Mouse (Mus musculus): ENCODE results near the gene Zfp13.

Zfp13 gene

DNA sequence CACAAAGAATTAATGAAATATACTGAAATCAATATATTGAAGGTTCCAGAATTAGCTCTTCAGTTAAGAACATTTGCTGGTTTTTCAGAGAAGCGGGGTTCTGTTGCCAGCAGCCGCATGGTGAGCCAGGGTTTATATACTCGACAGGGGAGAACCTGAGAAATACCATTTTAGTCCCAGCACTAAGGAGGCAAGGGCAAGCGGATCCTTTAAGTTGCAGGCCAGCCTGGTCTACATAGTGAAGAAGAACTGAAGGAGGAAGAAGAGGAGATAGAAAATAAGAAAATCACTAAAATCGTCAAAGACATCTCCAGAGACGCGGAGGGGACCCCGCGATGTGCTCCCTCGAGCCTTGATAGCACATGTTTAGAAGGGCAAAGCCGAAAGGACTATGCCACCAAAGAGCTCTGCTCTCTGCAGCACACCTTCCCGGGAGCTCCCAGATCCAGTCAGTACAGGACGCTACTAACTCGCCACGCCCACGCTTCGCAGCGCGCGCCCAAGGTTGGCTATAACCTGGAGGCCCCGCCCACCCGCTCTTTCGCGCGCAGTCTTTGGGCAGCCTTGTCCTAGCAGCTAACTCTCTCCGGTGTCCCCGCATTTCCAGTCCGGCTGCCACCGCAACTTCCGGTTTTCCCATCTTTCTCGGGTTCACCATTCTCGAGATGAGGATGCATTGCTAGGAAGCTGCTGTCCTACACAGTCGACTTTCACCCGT is 6.9 kb downstream of the Zfp13 start:
- DNase-seq (ENCODE audit: low spot score) = peak; percentile 63

DNA sequence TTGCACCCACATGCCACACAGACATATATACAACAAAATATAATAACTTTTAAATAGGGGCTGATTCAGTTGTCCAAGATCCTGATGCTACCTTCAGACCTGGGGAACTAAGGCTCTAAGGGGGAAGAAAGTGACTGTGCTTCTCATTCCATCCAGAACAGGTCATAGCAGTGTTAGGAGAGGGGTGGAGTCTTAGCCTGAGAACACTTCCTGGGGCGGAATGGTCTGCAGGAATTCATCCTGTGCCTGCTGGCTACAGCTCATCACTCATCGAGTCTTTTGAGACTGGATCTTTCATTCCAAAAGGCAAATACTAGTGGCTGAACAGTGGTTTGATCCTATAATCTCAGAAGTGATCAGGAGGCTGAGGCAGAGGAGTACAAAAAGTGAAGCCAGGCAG is 12.0 kb downstream of the Zfp13 start:
- no peak for DNase-seq (ENCODE audit: low spot score)

DNA sequence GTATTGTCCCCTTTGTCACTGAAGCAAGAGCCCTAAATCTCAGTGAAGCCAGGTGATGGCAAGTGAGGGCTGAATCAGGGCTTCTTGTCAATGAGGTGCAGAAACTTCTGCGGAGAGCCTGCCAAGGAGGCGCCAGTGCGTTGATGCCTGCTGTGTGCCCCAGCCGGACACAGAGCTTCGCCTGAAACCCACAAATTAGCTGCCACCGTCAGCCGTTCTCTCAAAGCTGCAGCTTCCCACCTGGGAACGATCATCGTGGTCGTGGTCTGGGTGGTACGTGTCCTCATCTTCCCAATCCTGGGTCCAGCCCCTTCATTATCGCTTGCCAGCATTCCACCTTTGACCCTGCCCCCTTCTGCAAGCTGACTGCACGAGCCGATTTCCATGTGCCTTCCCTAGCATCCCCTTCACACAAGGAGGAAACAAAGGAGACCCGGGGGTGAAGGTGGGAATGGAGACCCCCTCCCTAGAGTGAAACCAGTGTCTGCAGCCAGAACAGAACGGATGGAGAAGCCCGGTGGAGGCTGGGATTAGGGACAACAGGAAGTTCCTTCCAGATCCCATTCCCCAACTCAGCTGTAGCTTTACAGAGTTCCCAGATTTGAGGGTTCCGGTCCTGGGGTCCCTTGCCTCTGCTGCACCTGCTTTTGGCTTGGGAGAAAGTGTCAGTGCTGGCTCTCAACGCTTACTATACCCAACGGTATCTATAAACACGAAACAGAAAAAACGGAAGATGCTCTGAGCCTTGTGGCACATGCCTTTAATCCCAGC is 13.4 kb downstream of the Zfp13 start:
- peak; percentile 74 for DNase-seq (ENCODE audit: low spot score)

DNA sequence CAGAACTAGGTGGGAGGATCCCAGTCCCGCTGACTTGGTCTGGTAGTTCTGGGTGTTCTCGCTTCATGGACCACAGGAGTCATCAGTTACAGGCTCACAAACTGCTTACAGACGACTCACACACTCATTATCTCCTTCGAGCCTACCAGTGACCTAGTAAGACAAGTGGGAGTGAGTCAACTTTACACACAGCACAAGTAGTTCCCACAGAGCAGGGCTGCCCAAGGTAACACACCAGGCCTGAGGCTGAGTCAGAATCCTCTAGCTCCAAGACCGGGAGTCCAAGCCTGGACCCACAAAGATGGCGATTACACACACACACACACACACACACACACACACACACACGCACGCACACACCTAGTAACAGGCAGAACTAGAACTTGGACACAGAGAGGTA is 14.5 kb downstream of the Zfp13 start:
- no peak for DNase-seq (ENCODE audit: low spot score)

DNA sequence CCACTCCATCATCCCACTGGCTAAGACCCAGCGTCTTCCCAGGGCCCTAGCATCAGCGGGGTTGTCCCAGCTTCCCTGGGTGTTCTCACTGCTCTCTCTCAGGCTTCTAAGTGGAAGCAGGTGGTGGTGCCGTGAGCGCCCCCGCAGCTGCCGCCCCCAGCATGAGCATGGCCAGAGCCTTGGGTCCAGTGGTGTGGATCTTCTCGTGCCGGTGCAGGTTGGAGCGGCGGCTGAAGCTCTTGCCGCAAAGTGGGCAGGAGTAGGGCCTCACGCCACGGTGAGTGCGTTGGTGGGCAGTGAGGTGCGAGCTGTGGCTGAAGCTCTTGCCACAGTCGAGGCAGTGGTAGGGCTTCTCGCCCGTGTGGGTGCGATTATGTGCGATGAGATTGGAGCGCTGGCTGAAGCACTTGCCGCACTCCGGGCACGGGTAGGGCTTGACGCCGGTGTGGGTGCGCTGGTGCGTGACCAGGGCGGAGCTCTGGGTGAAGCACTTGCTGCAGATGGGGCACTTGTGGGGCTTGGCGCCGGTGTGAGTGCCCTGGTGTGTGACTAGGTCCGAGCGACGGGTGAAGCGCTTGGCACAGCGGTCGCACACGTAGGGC is 23.2 kb downstream of the Zfp13 start:
- no peak for DNase-seq (ENCODE audit: low spot score)

DNA sequence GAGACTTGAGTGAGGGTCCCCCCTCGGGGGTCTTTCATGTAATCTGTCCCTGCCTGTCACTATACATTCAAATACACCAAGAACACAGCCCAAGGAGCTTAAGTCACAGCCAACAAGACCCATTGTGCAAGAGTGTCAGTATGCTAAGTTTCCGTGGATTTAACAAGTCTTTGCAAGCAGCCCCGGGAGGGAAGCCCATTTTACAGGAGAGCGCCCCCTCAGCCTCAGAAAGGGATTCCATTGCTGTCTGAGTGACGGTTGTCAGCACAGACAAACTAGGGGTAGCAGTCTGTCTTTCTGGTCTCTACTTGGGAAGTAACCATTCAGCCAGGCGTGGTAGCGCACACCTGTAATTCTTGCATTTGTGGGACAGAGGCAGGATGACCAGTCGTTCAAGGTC is 25.2 kb downstream of the Zfp13 start:
- no peak for DNase-seq (ENCODE audit: low spot score)

DNA sequence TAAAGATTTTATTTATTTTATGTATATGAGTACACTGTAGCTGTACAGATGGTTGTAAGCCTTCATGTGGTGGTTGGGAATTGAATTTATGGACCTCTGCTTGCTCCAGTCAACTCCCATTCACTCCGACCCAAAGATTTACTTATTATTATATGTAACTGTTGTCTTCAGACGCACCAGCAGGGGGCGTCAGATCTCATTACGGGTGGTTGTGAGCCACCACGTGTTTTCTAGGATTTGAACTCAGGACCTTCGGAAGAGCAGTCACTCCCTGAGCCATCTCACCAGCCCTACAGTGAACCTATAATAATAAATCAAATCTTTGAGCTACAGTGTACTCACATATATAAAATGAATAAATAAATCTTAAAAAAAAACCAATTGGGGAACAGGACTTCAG is 27.2 kb downstream of the Zfp13 start:
- no peak for DNase-seq (ENCODE audit: low spot score)

DNA sequence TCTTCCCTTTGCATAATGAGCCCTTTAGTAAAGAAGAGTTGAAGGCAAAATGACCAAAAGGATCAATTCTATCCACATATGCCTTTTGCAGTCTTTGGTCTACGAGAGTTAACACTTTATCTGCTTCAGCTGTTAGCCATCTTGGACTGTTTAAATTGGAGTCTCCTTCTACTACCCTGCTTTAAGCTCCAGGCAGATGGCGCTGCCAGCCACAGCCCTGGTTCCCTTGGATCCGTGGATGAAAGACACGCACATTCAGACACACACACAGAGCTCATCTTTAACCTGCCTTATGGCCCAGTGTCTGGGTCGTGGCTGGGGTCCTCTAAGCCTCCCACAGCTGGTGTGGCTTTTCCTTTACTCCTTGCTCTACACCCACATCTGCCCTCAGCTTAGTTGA is 28.2 kb downstream of the Zfp13 start:
- no peak for DNase-seq (ENCODE audit: low spot score)

DNA sequence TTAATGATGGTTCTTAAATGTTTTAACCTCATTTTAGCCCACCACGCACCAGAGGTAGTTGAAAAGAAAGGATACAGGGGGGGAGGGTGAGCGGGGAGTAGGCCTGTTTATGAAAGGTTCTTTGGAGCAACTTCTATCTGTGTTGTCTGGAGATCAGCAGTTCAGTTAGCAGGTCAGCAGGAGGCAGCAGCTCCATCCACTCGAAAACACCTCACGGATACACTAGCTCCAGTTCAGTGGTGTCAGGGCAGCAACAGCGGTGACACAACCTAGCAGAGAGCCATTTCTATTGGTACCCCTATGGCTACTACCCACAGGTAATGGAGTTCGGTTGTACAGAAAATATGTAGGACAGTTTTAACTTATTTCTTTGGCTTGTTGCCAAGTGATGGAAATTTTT is 29.3 kb downstream of the Zfp13 start:
- peak; percentile 74 for DNase-seq (ENCODE audit: low spot score)

DNA sequence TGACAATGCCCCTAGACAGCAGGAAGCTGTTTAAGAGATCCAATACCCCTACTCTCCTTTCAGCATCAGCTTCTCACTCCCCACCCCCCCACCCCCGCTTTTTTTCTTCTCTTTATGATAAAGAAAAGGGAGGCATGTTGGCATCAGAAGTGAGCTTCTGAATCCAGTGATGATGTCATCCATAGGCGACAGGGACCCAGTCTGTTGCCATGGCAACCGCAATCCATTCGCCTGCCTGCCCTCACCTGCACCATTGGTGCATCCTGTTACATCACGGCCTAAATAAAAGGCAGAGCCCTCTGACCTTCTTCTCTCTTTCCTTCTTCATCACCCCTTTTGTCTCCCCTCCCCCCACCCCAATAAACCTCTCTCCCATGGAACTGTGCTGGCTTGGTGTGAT is 30.9 kb downstream of the Zfp13 start:
- no peak for DNase-seq (ENCODE audit: low spot score)

DNA sequence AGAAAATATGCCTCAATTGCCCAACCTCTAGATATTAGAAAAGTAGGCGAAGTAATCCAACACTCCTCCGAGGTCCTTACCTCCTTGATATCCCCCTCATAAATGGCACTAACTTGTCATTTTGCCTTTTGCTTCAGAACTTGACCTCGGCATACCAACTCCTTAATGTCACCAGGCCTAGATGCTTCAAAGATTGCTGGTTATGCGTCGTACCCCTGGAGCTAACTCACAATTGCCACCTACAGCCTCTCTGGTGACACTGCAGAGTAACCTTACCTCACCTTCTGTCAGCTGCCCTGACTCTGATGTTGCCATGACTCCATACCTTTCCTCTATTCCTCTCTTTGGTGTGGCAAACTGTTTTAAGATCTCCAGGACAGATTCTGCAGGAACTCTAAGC is 32.5 kb downstream of the Zfp13 start:
- no peak for DNase-seq (ENCODE audit: low spot score)

DNA sequence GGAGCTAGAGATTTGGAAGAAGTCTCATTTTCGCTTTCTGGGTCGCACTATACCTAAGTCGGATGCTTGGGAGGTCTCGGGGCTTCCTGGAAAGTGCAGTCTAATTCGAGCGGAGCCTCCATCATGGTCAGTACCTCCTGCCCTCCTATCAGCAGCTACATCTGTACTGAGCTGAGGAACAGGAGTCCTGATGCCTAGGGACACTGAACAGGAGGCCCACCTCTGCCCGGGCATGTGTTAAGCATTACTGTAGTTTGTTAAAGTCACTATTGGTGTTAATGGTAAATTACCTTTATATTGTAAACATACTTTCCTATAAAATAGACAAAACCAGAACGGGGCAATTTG is 34.9 kb downstream of the Zfp13 start:
- no peak for DNase-seq (ENCODE audit: low spot score)

DNA sequence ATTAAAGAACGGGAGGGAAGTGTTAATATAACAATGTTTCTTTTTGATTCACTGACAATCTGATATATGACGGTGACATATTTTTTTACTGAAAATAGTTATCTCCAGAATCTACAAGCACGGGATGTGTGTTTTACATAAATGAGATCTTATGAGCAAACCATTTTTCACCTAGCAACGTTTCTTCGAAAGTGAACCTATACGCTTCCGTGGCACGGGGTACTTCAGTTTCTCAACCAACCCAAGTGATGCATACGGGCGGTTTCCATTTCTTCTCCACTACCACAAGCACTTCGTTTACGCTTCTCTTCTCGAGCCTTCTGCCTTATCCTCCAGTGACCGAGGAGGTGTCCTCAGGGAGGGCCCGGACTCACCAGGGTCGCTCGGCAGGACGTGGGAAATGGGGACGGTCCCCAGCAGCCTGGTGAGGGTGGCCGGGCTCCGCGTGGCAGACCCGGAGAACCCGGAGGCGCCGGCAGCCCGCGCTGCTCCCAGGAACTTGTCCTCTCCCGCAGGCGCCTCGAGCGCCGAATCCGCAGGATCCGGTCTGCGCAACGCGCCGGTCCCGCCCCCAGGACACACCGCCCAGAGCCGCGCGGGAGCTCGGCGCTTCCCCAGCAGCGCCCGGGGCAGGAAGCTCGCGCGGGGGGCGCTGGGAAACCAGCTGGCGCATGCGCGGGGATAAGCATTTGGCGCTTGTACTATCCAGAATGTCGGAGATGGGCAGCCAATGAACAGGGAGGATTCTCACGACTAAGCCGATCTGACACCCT is 35.5 kb downstream of the Zfp13 start, which contains the start of gene Zfp213:
Gene Zfp213 (minus strand): TSS at position 644 of the 773 bp plus-strand sequence.
- DNase-seq (ENCODE audit: low spot score) = peak; percentile 97

DNA sequence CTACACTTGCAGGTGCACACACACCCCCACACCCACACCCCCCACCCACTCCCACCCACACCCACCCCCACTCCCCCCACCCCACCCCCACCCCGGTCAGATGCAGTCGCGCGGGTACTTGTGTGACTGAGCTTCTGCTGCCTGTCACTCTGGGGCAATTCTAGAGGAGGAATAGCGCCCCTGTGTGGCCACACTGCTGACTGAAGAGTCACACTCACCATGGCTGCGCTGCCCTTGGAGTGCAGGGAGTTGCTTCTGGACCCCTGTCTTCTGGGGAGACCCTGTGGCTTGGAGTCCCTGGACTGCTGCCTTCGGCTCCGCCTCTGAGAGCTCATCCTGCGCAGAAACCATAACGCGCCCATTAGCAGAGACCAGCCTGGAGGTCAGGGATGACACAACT is 39.5 kb downstream of the Zfp13 start:
- no peak for DNase-seq (ENCODE audit: low spot score)

DNA sequence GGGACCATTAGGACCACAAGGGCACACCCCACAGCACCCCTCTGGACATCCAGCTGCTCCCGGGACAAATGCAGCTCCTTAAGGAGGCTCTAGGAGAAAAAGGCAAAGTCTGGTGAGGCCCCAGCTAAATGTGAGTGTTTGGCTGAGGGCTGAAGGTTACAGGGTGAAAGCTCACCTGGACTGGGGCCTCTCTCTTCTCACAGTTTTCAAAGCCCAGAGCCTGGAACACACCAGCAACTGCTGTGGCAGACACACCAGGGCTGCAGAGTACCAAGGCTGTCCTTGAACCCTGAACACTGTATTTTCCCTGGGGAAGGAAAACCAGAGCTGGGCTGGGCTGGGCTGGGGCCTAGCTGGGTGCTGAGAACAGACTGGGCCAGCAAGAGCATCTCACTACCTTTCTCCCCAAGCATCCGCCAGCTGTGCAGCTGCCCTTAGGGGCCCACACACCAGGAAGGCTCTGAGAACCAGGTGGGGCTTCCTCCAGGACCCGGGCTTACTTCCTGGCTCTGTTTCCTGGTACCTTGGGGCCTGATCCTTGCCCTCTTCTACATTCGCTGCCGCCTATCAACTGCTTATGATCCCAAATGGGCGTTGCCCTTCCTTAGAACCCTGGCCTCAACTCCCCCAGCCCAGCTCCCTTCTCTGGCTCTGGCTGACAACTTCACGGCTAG is 43.9 kb downstream of the Zfp13 start:
- no peak for DNase-seq (ENCODE audit: low spot score)

DNA sequence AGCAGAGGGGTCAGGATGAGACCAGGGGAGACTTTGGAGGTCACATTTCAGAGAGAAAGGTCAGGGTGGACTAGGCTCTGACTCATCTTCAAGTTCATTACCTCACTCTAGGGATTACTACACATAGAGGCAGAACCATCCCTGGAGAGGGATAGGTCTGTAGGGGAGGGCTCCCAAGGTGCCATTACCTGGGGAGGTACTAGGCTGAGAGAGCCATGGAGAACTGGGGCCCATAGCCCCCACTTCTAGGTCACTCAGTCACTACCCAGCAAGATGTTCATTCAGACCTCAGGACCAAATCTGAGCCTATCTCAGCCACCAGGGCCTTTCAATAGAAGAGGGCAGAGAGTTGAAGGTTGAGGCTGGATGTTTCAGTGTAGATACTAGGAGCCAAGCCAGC is 45.0 kb downstream of the Zfp13 start:
- no peak for DNase-seq (ENCODE audit: low spot score)

DNA sequence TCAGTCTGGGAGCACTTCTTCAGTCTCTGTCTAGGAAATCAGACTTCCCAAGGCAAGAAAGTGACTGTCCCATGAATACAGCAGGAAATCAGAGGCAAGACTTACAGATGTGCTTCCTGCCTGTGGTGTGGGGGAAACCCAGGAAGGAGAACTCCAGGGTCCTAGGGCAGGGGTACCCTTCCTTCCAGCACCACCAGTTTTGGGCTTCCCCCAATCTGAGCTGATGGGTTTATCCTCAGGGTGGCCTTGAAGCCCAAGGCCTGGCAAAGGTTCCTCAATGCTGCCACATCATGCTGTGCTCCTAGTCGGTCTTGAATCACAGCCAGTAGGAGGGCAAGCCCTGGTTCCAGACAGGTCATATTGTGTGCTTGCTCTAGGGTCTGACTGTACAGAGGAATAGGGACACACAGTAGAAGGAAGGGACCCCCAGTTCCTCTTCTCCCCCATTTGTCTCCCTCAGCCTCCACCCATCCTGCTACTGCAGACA is 45.6 kb downstream of the Zfp13 start:
- no peak for DNase-seq (ENCODE audit: low spot score)

DNA sequence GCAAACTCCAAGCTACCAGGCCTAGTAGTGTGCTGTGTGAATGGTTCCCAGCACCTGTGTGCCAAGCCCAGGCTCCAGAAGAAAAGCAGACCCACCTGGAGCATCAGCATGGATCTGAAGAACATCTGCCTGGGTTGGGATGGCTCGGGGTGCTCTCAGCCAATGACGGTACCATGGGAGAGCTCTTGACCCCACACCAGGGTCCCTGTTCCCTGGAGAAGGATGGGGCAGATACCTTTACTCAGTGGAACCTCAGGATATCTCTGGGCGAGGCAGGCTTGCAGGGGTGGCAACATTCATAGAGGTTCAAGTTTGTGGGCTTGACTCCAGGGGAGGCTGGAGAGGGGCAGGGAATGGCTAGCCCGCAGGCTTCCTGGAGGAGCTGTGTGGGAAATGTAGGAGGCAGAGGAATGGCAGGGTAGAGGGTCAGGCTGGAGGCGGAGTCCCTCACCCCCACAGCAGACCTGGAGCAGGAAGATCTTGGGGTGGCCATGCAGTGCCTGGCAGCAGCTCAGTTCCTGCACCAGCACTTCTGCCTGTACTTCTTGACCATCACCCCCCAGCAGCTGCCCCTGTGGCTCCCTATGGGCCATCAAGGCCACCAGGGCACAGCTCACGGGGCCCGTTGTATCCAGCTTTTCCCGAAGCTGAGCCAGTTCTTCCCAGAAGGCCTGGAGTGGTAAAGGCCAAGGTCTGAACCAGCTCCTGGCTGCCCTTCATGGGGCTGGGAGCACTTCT is 46.2 kb downstream of the Zfp13 start:
- no peak for DNase-seq (ENCODE audit: low spot score)

DNA sequence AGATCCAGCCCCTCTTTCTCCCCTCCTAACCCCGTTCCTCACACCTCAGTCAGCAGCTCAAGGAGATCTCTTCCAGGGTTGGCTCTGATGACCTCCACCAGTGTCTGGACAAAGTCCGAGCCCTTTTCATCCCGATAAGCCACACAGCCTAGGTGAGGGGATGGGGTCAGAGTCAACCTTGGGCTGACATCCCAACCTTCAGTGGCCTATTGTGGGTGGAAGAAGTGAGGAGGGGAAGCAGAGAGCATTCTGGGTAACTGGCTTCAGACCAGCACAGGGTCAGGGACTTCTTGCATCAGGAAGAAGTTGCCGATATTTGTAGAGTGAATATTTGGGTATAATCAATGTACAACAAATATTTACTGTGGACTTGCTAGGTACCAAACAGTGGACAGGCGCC is 47.3 kb downstream of the Zfp13 start:
- DNase-seq (ENCODE audit: low spot score) = no peak

DNA sequence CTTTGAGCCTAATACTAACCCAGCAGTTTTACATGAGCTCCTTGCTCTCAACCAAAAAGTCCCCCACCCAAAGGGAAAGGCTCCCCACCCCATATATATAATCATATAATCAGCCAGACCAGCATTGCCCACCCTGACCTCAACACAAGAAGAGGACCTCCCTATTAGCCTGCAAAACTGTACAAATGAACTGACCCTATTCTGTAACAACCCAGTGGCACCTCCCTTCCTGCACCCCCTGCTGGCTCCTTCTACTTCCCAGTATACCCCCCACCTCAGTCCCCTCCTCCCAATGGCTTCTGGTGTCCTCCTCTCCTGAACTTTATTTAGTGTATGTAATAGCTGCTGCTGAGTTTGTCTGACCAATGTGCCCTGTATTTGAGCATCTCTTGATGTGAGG is 47.9 kb downstream of the Zfp13 start:
- no peak for DNase-seq (ENCODE audit: low spot score)

DNA sequence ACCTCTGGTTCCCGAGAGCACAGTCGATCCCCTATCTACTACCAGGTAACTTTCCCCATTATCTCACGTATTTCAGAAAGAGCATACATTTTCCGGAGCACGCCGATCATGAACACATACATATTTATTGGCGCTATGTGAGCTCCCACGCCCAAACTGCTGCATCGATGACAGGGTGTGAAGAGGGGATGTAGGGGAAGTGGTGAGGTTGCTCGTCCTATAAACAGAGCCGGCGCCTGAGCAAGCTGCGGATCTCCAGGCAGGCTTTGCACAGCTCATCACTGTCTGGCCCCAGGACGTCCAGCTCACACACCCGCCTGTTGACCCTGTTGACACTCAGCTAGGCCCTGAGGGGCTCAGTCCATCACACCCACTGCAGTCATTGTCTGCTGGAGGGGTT is 48.4 kb downstream of the Zfp13 start:
- no peak for DNase-seq (ENCODE audit: low spot score)

Data from adipocyte (in vitro differentiated cells).